Mouse (Mus musculus): ENCODE measurements around the gene Gxylt2.

GRCm38 (mm10) chr6:100811731-100812130 is 107.2 kb downstream of the Gxylt2 start:
- TF ChIP-seq GATA1 (IDR thresholded peaks at IDR 0.05; ENCODE audit: borderline replicate concordance, low read length), result no peak
- TF ChIP-seq FLI1 (IDR thresholded peaks at IDR 0.05; ENCODE audit: low read length), result no peak

Data from megakaryocyte, embryonic 14.5 days (primary cell).